Mouse (Mus musculus): Measurements from ENCODE around the gene Tmem117.

Gene Tmem117

DNA sequence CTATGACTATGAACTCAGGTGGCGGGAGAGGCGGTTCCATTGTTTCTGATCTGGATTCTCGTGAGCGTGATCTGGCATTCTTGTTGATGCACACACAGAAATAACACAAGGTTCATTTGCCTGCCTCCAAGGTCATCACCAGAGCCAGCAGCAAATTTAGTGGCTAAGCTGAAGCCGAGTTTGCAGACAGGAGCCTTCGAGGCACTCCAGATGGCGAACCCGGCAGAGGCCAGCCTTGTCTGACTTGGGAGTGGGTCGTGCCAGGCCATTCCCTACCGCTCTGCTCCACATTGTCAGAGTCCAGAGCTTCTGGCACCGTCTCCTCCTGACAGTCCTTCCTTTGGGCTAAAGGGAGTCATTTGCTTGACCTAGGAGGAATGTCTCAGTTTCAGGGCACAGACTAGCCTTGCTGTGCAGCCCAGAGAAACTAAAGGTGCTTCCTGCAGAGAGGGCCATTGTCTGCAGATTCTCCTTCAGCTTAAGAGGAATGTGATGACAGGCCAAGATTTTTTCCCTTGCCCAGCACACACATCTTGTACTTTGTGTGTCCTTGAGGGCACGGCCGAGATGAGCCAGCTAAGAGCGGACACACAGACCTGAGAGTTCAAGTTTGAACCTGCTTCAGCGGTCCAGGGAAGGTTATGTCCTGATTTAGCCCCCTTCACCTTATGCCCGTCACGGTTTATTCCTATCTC lies 20.2 kb downstream of the Tmem117 start:
- DNase-seq = no peak

DNA sequence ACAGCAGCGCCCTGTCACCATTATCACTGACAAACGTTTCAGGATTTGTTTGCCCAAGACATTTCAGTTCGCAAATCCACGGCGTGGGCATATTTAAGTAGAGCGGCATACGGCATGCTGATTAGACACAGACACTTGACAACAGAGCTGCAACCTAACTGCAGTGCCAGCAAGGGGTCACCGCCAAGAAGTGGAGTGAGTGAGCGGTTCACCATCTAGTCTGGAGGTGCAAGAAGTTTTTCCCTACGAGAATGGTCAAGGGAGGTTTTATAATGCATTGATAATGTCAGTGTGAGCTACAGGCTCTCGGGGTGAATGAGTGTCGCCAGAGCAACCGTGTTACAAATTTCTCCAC lies 20.7 kb downstream of the Tmem117 start:
- no peak for DNase-seq

DNA sequence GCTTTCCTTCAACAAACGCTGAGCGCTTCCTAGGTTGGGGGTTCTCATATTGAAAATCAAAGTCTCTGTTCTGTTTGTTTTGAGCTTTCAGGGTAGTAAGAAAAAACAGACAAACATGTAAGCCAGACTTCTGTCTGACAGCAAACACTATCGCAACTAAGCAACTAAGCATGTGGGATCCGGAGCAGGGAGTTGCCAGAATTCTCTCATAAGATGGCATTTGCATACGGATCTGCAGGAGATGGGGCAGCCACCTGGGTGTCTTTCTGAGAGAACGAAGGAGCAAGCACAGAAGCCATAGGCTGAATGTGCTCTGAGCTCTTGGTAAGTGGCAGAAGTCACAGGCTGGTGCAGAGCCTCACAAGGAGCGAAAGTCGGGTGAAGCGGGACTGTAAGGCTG lies 22.3 kb downstream of the Tmem117 start:
- no peak for DNase-seq

- DNase-seq = no peak
Measured at GRCm38 (mm10) chr15:94651969-94652842, 23.2 kb downstream of the Tmem117 start.

DNA sequence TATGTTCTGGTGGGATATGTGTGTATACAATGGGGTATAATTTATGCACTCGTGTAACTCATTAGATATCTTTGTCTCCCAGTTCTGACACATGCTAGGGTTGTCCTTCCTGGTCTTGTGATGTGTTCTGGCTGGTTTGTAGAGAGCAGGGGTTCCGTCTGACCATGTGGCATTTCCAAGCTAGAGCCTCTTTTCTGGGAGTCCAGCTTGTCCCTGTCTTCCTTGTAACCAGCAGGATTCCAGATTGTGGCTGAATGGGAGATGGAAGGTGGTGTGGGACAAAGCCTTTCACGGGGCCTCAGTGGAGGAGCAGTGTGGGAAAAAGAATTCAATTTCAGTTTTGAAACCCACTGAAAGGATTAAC lies 23.8 kb downstream of the Tmem117 start:
- DNase-seq = no peak

DNA sequence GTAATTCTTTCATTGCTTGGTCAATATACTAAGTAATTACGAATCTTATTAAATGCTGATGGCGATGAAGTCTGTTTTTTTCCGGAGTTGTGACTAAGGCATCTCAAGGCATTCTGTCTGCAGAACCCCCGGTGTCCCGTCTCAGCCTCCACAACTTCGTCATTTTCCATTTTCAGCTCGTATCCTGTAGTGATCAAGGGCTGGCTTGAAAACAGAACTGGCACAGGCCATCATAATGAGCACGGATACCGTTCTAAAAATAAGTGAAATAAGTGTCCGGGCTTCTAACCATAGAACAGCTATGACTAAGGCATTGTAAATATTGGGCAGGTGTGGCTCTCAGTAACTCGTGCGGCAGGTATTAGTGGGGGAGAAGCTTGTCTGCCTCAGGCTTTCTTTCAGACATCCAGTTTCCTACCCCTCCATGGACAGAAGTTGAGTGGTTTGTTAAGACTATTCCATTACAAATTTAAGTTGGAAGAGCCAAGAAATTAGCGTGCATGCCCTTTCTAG lies 26.8 kb downstream of the Tmem117 start:
- no peak for DNase-seq

DNA sequence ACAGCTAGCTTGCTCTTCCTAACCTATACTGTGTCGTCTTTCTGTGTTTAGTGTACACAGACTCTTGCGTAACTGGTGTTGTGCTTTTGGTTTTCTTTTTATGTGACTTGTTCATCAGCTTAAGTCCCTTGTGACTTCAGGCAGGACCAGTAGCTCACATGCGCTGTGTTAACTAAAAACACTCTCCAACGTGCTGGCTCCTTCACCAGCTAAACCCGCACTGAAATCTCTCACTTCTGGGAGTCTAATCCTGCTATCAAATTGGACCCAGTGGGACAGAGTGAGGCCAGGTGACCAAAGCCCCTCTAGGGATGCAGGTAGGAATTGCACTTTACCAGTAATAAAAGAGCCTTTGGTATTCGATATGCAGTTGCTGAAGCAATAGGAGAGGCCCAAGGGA lies 28.9 kb downstream of the Tmem117 start:
- DNase-seq = no peak

DNA sequence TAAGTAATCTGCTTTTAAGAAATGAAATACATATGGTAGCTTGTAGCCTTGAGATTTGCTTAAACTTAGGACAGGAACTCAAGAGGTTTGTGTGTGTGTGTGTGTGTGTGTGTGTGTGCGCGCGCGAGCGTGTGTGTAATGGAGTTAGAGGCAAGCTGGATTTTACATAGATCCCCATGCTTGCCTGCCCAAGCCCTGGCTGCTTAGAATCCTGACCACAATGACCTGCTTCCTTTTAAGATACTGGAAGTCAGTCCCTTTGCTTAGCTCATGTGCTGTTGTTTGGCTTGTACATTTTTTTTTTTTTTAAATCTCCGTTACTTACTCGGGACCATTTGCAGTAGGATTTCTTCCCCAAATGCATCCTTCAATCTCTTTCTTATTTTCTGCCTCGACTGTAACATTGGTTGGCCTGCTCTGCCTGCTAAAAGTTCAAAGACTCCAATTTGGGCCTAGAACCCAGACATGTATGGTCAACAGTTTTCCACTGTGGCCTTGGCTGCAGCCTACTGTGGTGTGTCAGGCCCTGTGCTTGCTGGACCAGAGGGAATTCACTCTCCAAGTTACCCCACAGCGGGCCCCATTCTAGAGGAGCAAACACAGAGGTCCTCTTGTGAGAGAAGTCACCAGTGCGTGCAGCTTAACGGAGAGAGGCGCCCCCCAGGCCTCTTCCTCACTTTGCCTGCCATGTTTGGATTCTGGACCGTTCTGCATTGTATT lies 29.5 kb downstream of the Tmem117 start:
- no peak for DNase-seq

DNA sequence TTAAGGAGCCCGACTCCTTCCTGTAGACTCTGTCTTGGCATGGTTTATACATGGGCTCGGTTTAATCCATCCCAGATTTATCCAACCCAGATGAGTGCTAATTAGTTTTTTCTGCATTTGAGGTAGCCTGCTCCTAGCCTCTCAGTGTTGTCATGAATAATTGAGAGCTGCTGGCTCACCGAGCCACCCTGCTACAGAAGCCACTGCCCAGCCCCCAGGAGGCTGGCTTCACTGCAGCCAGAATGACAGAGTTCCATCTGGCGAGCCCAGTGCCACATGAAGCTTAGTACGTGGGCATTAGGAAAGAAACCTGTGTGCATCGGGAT lies 30.0 kb downstream of the Tmem117 start:
- no peak for DNase-seq

GRCm38 (mm10) chr15:94660913-94661312 lies 31.9 kb downstream of the Tmem117 start:
- DNase-seq = no peak

DNA sequence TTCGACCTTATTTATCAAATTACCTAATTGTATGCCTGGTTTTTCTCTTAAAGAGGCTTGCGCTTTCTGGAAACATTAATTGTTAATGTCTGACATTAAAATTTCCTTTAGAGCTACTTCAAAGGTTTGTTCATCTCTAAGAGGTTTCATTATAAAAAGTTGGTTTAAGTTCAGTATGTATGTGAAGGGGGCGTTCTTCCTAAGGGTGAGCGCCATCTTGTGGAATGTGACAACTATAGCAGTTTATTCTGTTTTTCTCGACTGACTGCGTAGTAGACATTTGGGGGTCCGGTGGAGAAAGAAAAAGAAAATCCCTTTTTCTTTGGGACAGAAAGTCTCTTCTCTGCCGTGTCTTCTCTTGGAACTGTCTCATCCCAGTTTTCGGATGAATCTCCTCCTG lies 32.4 kb downstream of the Tmem117 start:
- DNase-seq = peak; percentile 10

DNA sequence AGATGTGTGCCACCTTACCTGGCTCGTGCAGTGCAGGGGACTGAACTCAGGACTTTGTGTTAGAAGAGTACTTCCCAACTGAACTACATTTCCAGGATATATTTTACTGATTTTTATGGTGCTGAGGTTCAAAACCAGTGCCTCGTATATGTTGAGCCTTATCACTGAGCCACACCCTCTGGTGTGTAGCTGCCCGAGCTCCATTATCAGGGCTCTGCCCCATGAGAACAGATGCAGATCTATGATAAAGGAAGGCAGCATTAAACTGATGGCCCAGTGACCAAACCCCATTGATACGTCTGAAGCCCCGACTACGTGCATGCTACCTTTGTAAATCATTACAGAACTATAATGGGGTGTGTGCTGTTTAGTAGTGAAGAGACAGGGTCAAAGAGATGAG lies 35.6 kb downstream of the Tmem117 start:
- no peak for DNase-seq

- DNase-seq = no peak
Measured at GRCm38 (mm10) chr15:94681135-94681534, 52.1 kb downstream of the Tmem117 start.

DNA sequence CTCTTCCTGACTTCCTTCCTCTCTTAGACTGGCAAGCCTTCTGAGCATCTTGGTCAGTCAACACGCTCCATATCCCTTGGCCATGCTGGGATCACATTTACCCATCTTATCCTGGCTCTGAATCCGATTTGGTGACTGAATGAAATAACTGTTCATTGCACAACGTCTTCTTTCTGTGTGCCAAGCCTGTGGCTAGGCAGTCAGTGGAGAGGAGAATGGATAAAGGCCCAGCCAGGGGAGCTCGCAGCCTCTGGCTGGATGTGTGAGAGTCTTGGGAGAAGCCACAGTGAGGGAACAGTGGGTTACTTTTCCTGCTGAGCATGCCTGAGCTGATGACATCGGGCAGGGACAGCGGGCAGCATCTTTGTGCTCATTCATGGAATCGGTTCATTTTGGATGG lies 55.2 kb downstream of the Tmem117 start:
- no peak for DNase-seq

GRCm38 (mm10) chr15:94687176-94687575 lies 58.1 kb downstream of the Tmem117 start:
- no peak for DNase-seq

GRCm38 (mm10) chr15:94687629-94688028 lies 58.6 kb downstream of the Tmem117 start:
- DNase-seq = no peak

DNA sequence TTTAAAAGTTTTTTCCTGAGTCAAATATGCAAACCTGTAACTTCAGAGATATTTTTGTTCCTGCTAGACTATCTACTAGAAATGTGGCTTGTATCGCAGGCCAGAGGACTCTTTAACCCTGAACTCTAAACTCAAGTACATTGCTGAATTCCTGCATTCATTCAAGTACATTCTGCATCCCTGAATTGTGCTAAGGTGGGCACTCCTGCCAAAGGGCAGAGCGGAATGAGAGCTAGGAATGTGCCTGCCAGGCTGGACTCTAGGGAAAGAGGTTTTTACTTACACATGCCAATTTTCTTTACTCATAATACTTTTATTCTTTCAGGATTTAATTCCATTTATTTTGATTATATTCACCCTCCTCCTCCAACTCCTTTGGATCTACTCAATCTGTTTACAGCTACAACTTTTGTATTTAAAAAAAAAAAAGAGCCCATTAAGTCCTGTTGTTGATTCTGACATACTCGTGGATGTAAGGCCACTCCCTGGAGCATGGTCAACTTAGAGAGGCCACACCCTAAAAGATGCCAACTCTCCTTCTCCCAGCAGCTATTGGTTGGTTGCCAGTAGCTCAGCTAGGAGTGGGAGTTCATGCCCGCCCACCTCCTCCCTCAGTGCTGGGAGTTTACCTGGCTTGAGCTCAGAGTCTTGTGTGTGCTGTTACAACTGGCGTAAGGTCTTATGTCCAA lies 60.3 kb downstream of the Tmem117 start:
- DNase-seq = no peak

DNA sequence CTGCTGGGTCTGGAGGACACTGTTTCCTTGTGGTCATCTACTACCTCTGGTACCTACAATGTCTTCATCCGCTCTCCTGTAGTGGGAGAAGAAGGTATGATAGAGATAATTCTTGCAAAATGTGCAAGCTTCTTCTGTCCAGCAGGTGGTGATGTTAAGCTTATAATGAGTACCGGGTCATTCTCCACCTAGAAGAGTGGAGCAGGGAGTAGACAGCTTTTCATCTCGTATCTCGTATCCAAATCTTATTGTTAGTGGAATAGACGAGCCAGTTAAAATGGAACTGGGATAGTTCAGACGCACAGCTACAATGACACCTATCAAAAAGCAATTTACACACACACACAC lies 60.8 kb downstream of the Tmem117 start:
- no peak for DNase-seq

GRCm38 (mm10) chr15:94722759-94723158 lies 93.7 kb downstream of the Tmem117 start:
- no peak for DNase-seq

- DNase-seq = no peak
Measured at GRCm38 (mm10) chr15:94732104-94732503, 103.1 kb downstream of the Tmem117 start.

GRCm38 (mm10) chr15:94769227-94769626 lies 140.2 kb downstream of the Tmem117 start:
- DNase-seq = no peak

GRCm38 (mm10) chr15:94770832-94771578 lies 142.0 kb downstream of the Tmem117 start:
- DNase-seq = no peak

GRCm38 (mm10) chr15:94771691-94772090 lies 142.7 kb downstream of the Tmem117 start:
- no peak for DNase-seq

All from B cell, adult 2 months (primary cell).